Mouse (Mus musculus) liver, embryonic 16.5 days (tissue): Measurements from ENCODE around the gene Insig2. TPM values are rescaled to one million over a fixed set of nuclear protein-coding genes. Genes with fewer than 3 reads are reported as not detected.

Experiments used
- ATAC-seq: fragments of 200-750 bp; cut with Nextera tagmentation; 2 replicates; pipeline ENCODE4 v1.8.0; 2017; ENCODE audit warnings: low read depth, mild to moderate bottlenecking, moderate number of reproducible peaks, moderate library complexity
- H3K27ac ChIP-seq: fragments of 300-500 bp; sonication (generic); 2 replicates; pipeline ENCODE4 v1.5.1; 2014; ENCODE audit warnings: mild to moderate bottlenecking, low read length
- H3K27me3 ChIP-seq: fragments of 300-500 bp; sonication (generic); 2 replicates; pipeline ENCODE4 v1.6.1; 2014; ENCODE audit warnings: low read depth, low read length, mixed read lengths; ENCODE audit not compliant: control insufficient read depth, insufficient read depth
- H3K36me3 ChIP-seq: fragments of 300-500 bp; sonication (generic); 2 replicates; pipeline ENCODE4 v1.6.1; 2014; ENCODE audit warnings: mild to moderate bottlenecking; ENCODE audit not compliant: control insufficient read depth, insufficient read depth
- H3K4me1 ChIP-seq: fragments of 300-500 bp; sonication (generic); 2 replicates; pipeline ENCODE4 v1.6.1; 2014; ENCODE audit warnings: low read depth, low read length, mixed read lengths; ENCODE audit not compliant: control insufficient read depth
- H3K4me2 ChIP-seq: fragments of 300-500 bp; sonication (generic); 2 replicates; pipeline ENCODE4 v1.6.1; 2014; ENCODE audit warnings: low read depth, low read length, mixed read lengths
- H3K4me3 ChIP-seq: fragments of 300-500 bp; sonication (generic); 2 replicates; pipeline ENCODE4 v1.5.1; 2014; ENCODE audit warnings: low read depth, mild to moderate bottlenecking, low read length
- H3K9ac ChIP-seq: fragments of 300-500 bp; sonication (generic); 2 replicates; pipeline ENCODE4 v1.6.1; 2014; ENCODE audit warnings: low read depth, low read length
- H3K9me3 ChIP-seq: fragments of 300-500 bp; sonication (generic); replicated peaks from 2 replicates; pipeline ENCODE4 v1.6.1; 2016; ENCODE audit warnings: low read length; ENCODE audit not compliant: control insufficient read depth
- WGBS: fragments of 180-500 bp; shearing (Covaris S2); extraction: QIAGEN DNeasy Blood & Tissue Kit; methylation state at CpG from one replicate; pipeline ENCODE4 v1.1.7; 2014; ENCODE audit not compliant: insufficient replicate concordance; 5-methylcytosine and 5-hydroxymethylcytosine counted together
- polyA plus RNA-seq: library from polyadenylated mRNA; unstranded; fragments of >200 nt; fragmentation: Nextera tagmentation; extraction: Ambion mirVana; gene quantifications from 2 replicates; pipeline ENCODE4 v1.2.1, GENCODE M21; 2015

The Insig2 gene
- polyA plus RNA-seq, result 7.9 and 10.5 TPM in 2 replicates

DNA sequence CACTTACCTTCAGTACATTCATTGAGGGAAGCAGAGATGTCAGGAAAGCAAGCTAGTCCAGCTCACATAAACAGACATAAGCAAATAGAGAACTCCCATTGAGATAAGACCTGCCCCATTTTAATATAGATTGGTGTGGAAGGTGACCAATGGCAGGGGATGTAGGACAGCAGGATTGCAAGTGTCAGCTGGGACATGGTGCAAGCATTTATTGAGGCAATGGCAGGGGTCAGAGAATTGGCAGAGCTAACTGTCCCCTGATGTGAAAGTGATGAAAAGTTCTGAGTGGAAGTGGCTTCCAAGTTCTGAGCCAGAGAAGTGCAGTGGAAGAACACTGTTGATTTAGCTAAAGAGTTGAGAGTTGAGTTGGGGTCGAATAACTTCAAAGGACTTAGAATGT lies at the start of gene Insig2:
Gene Insig2, minus strand, starts transcription at position 105 of the 400 bp plus-strand sequence.
- Histone ChIP-seq H3K4me3 (no peak within 1 kb of the TSS), H3K9me3 (no peaks in the 10 kb centered on the region), H3K4me1 (no peaks in the 10 kb centered on the region; the same call in 1 of the 2 replicates), H3K27me3 (no peaks in the 10 kb centered on the region), H3K9ac (no peak within 1 kb of the TSS), H3K4me2 (no peak within 1 kb of the TSS), H3K36me3 (no peaks in the 10 kb centered on the region), H3K27ac (no peak within 1 kb of the TSS)
- WGBS, result 52% methylated on average over 1 of the region's 1 CpGs
- ATAC-seq, result no peak

DNA sequence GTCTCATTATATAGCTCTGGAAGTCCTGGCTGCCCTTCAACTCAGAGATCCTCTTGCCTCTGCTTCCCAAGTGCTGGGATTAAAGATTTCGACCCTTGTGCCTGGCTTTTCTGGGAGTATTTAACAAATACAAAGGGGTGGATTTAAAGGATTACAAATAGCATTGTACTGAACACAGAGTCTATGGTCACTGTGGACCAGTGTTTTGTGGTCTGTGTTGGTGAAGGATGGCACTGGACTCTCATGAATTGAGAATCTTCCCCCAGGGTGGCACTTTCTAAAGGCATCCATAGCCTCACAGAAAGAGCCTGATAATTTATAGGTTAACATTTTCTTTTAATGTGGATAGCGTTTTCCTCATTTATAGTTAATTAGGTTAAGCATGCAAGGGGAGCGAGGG lies 49.2 kb upstream of the Insig2 start:
- ATAC-seq, result no peak
- WGBS, result 65% methylated on average over 3 of the region's 3 CpGs
- H3K27ac ChIP-seq, result no peak overlapping the region

DNA sequence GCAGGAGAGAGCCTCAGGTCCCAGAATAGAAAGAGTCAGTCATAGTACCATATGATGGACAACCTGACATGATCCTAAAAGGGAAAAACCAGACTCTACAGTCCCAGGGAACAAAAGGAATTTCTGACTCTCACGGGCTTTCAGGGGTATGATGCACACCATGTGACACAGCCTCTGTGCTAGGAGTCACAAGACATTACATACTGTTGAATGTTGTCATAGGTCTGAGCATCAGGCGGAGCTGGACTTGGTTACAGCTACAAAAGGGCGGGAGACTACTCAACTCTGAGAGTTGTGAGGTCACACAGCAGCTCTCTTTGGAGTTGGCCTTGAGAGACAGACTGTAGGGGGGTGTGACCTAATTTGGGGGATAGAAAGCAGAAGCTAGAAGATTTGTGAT lies 47.6 kb upstream of the Insig2 start:
- Histone ChIP-seq H3K4me2 (no peak overlapping the region), H3K27me3 (no peaks in the 10 kb centered on the region), H3K9me3 (no peaks in the 10 kb centered on the region), H3K4me3 (no peak overlapping the region), H3K27ac (no peak overlapping the region), H3K4me1 (no peaks in the 10 kb centered on the region), H3K9ac (no peak overlapping the region), H3K36me3 (no peaks in the 10 kb centered on the region)
- 50% methylated on average over 3 of the region's 3 CpGs for WGBS
- ATAC-seq, result no peak

More for the DNA sequence above, 49.2 kb upstream of the Insig2 start:
- no peaks in the 10 kb centered on the region for H3K9me3 ChIP-seq
- no peak overlapping the region for H3K4me3 ChIP-seq
- H3K27me3 ChIP-seq, result no peaks in the 10 kb centered on the region
- H3K4me1 ChIP-seq, result no peaks in the 10 kb centered on the region
- no peak overlapping the region for H3K4me2 ChIP-seq
- no peaks in the 10 kb centered on the region for H3K36me3 ChIP-seq
- no peak overlapping the region for H3K9ac ChIP-seq

DNA sequence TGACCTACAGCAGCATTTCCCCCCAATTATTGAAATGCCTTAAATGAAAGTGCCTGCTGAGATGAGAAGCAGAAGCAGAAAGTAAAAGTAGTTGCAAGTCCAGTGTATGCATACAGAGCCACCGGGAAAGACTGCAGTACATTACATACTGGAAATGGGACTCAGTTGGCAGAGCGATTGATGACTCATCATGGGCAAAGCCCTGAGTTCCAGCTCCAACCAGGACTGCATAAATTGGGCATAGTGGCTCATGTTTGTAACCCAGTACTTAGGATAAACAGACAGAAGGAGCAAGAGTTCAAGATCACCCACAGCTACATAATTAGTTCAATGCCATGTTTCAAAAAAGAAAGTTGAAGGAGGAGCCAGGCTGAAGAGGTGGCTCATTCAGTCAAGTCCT lies 45.5 kb upstream of the Insig2 start:
- no peak overlapping the region for H3K4me2 ChIP-seq
- H3K27me3 ChIP-seq, result no peaks in the 10 kb centered on the region
- ATAC-seq, result no peak
- H3K36me3 ChIP-seq, result no peaks in the 10 kb centered on the region
- H3K4me1 ChIP-seq, result no peaks in the 10 kb centered on the region
- H3K27ac ChIP-seq, result no peak overlapping the region
- no peak overlapping the region for H3K4me3 ChIP-seq
- H3K9ac ChIP-seq, result no peak overlapping the region
- H3K9me3 ChIP-seq, result no peaks in the 10 kb centered on the region
- WGBS, result 64% methylated on average over 2 of the region's 2 CpGs

DNA sequence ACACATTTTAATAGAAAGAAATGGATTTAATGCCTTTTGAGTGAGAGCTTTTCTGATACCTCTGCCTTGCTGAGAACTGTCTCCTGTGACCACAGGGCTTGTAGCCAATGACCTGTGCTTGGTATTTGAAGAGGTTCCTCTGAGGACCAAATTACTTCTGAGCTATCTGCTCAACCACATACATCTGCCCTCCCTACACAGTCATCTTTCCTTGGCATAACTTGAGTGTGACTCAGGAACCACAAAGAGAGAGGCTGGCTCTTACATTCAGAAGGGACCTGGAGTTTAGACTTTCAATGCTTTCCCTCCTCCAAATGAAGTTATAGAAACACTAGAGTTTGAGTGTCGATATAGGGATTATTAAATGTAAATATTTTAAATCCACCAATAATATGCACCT lies 45.0 kb upstream of the Insig2 start:
- Histone ChIP-seq H3K4me3 (no peak overlapping the region), H3K36me3 (no peaks in the 10 kb centered on the region), H3K4me2 (no peak overlapping the region), H3K27me3 (no peaks in the 10 kb centered on the region), H3K27ac (no peak overlapping the region), H3K4me1 (no peaks in the 10 kb centered on the region), H3K9ac (no peak overlapping the region), H3K9me3 (no peaks in the 10 kb centered on the region)
- 58% methylated on average over 1 of the region's 1 CpGs for WGBS
- ATAC-seq, result no peak

DNA sequence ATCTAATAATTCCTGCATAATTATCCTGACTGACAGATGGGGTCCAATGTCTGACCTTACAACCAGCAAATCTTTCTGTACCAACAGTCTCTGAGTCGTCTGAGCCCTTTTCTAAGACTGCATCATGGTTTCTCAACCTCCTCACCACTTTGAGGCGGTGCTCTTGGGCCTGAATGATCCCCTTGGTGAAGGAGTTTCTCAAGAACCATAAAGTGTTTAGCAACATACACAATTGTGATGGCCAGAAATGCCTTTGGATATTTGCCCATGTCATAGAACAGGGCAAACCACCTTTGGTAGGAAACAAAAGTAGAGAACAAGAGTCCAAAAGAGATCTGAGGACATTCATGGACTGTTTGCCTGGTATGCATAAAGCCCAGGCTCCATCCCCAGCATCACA lies 41.2 kb upstream of the Insig2 start:
- Histone ChIP-seq H3K4me2 (no peak overlapping the region), H3K4me1 (no peaks in the 10 kb centered on the region), H3K27ac (no peak overlapping the region), H3K9ac (no peak overlapping the region), H3K4me3 (no peak overlapping the region), H3K9me3 (no peaks in the 10 kb centered on the region), H3K36me3 (no peaks in the 10 kb centered on the region), H3K27me3 (no peaks in the 10 kb centered on the region)
- 38% methylated on average over 2 of the region's 2 CpGs for WGBS
- no peak for ATAC-seq

DNA sequence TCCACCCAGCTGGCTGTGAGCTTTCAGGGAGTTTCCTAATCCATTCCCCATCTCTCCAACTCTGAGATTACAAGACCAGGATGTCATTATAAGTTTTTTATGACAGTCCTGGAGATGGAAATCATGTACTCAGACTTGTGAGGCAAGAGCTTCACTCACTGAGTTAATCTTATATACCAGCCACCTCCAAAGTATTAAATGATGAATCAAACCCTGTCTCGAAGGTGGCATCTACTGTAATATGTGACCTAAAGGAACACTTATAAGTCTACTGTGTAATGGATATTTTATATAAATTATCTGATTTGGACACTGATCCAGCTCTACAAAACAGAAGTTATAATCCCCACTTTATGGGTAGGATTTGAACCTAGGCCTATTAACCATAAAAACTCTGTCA lies 40.3 kb upstream of the Insig2 start:
- no peaks in the 10 kb centered on the region for H3K4me1 ChIP-seq
- no peak for ATAC-seq
- H3K4me3 ChIP-seq, result no peak overlapping the region
- H3K9me3 ChIP-seq, result no peaks in the 10 kb centered on the region
- H3K27me3 ChIP-seq, result no peaks in the 10 kb centered on the region
- 46% methylated on average over 1 of the region's 1 CpGs for WGBS
- no peak overlapping the region for H3K27ac ChIP-seq
- H3K4me2 ChIP-seq, result no peak overlapping the region
- H3K9ac ChIP-seq, result no peak overlapping the region
- H3K36me3 ChIP-seq, result no peaks in the 10 kb centered on the region

DNA sequence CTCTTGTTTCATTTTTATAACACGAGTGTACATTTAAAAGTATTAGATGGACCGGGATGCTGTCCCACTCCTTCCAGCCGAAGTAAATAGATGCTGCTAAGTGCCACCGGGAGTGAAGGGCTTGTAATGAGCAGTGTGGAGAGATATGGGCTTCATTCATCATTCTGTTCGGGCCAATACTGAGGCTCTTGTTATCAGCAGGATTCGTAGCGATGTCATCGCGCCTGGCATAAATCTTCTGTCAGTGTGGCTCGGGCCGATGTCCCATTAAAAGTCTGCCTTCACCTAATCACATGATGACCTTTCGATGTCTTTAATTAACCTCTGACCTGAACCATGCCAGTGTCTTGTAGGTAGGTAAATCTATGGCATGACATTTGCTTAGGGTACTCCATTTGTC lies 39.1 kb upstream of the Insig2 start:
- Histone ChIP-seq H3K4me3 (no peak overlapping the region), H3K9me3 (no peaks in the 10 kb centered on the region), H3K4me1 (no peaks in the 10 kb centered on the region), H3K36me3 (no peaks in the 10 kb centered on the region), H3K27me3 (no peaks in the 10 kb centered on the region), H3K27ac (no peak overlapping the region), H3K4me2 (no peak overlapping the region), H3K9ac (no peak overlapping the region)
- ATAC-seq, result no peak
- 67% methylated on average over 12 of the region's 12 CpGs for WGBS

DNA sequence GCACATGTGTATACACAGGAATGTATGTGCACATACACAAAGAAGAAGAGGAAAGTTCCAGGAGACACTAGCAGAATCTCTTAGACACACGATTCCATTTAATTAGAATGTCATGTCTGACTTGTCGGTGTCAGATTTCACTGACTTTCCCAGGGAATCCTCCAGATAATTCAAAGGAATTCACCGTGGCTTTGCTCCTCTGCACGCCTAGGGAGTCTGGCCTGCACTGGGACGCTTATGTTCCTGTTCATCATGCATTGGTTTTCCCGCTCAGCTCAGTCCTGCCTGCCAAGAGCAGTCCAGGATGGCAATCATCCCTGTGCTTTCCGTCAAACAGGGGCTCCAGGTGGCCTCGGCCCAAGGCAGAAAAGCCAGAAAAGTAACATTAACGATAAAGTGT lies 34.9 kb upstream of the Insig2 start:
- WGBS, result 51% methylated on average over 9 of the region's 9 CpGs

DNA sequence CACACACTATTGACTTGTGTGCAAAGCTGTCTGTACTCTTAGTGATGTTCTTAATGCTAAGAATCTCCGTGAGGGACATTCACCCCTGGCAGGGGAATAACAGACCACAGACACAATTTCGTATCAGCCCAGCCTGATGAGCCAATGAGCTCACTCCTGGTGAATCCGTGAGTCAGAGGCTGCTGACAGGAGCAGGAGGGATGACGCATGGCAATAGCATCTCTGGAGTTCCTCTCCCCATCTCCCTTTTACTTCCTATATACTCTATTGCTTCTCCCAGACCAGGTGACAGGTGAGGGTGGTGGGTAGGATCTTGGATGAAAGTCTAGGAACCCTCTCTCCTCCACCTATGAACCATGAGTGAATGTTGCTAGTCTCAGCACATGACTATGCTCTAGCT lies 28.2 kb upstream of the Insig2 start:
- 39% methylated on average over 4 of the region's 4 CpGs for WGBS

More for the DNA sequence above, 34.9 kb upstream of the Insig2 start:
- Histone ChIP-seq H3K4me2 (no peak overlapping the region), H3K9ac (no peak overlapping the region), H3K4me1 (no peaks in the 10 kb centered on the region), H3K27ac (no peak overlapping the region), H3K4me3 (no peak overlapping the region), H3K27me3 (no peaks in the 10 kb centered on the region), H3K36me3 (no peaks in the 10 kb centered on the region), H3K9me3 (no peaks in the 10 kb centered on the region)
- ATAC-seq, result no peak

More for the DNA sequence above, 28.2 kb upstream of the Insig2 start:
- no peaks in the 10 kb centered on the region for H3K27me3 ChIP-seq
- H3K9me3 ChIP-seq, result no peaks in the 10 kb centered on the region
- no peaks in the 10 kb centered on the region for H3K4me1 ChIP-seq
- no peaks in the 10 kb centered on the region for H3K36me3 ChIP-seq
- no peak overlapping the region for H3K4me3 ChIP-seq
- no peak overlapping the region for H3K4me2 ChIP-seq
- no peak overlapping the region for H3K27ac ChIP-seq
- no peak overlapping the region for H3K9ac ChIP-seq
- no peak for ATAC-seq
